Mouse (Mus musculus) limb, embryonic 11.5 days (tissue): ENCODE measurements around the gene Sox14. TPM values are rescaled to one million over a fixed set of nuclear protein-coding genes. Genes with fewer than 3 reads are reported as not detected.

Experiments used
- ATAC-seq: fragments of 200-750 bp; cut with Nextera tagmentation; 2 replicates; pipeline ENCODE4 v1.8.0; 2017; ENCODE audit warnings: low read depth; ENCODE audit not compliant: insufficient number of reproducible peaks, low FRiP score, low TSS enrichment
- DNase-seq: peaks from one replicate; pipeline ENCODE4 v3.0.0-alpha.2; 2015; ENCODE audit warnings: low spot score
- H3K27ac ChIP-seq: fragments of 300-500 bp; sonication (generic); replicated peaks from 2 replicates; pipeline ENCODE4 v1.5.1; 2014; ENCODE audit warnings: low read depth, mild to moderate bottlenecking, low read length
- H3K27me3 ChIP-seq: fragments of 300-500 bp; sonication (generic); 2 replicates; pipeline ENCODE4 v1.6.1; 2014; ENCODE audit warnings: mild to moderate bottlenecking, low read length, mixed read lengths; ENCODE audit not compliant: control insufficient read depth, insufficient read depth
- H3K36me3 ChIP-seq: fragments of 300-500 bp; sonication (generic); 2 replicates; pipeline ENCODE4 v1.6.1; 2014; ENCODE audit warnings: mild to moderate bottlenecking, low read length, moderate library complexity, mixed read lengths; ENCODE audit not compliant: control insufficient read depth, insufficient read depth
- H3K4me1 ChIP-seq: fragments of 300-500 bp; sonication (generic); 2 replicates; pipeline ENCODE4 v1.6.1; 2014; ENCODE audit warnings: low read length, mixed read lengths; ENCODE audit not compliant: control insufficient read depth, insufficient read depth
- H3K4me2 ChIP-seq: fragments of 300-500 bp; sonication (generic); 2 replicates; pipeline ENCODE4 v1.6.1; 2014; ENCODE audit warnings: low read depth, mild to moderate bottlenecking, moderate library complexity; ENCODE audit not compliant: severe bottlenecking
- H3K4me3 ChIP-seq: fragments of 300-500 bp; sonication (generic); 2 replicates; pipeline ENCODE4 v1.5.1; 2014; ENCODE audit warnings: low read depth, low read length
- H3K9ac ChIP-seq: fragments of 300-500 bp; sonication (generic); 2 replicates; pipeline ENCODE4 v1.6.1; 2014; ENCODE audit warnings: mild to moderate bottlenecking, low read length
- H3K9me3 ChIP-seq: fragments of 300-500 bp; sonication (generic); 2 replicates; pipeline ENCODE4 v1.6.1; 2016; ENCODE audit warnings: low read length; ENCODE audit not compliant: control insufficient read depth
- WGBS: fragments of 180-500 bp; shearing (Covaris S2); extraction: QIAGEN DNeasy Blood & Tissue Kit; methylation state at CpG from one replicate; pipeline ENCODE4 v1.1.7; 2014; 5-methylcytosine and 5-hydroxymethylcytosine counted together
- polyA plus RNA-seq: library from polyadenylated mRNA; unstranded; fragments of >200 nt; fragmentation: Nextera tagmentation; extraction: Ambion mirVana; gene quantifications from 2 replicates; pipeline ENCODE4 v1.2.1, GENCODE M21; 2014

Gene Sox14
- polyA plus RNA-seq, 1 experiment from 2014 or later, result 0.20 TPM

DNA sequence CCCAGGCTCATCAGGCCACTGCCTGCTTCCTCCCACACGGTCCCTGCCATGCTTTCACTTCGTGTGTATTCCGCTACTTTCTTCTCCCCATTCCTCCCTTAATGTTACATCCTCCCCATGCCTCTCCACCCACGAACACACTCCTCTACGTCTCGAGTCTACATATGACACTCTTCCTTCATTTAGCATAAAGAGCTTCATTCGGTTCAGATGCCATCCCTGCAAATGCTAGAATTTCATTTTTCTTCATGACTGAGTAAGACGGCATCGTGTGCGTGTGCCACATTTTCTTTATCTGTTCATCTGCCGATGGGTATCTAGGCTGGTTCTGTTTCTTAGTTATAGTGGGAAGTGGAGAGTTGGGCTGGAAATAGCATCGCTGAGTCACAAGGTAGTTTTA is 39.3 kb downstream of the Sox14 start:
- 92% methylated on average over 12 of the region's 12 CpGs for WGBS
- Histone ChIP-seq H3K27me3 (no peaks in the 10 kb centered on the region), H3K4me1 (no peaks in the 10 kb centered on the region), H3K4me3 (no peak overlapping the region), H3K27ac (no peak overlapping the region), H3K9me3 (no peaks in the 10 kb centered on the region), H3K4me2 (no peak overlapping the region), H3K36me3 (no peaks in the 10 kb centered on the region), H3K9ac (no peak overlapping the region)
- DNase-seq (no peak), ATAC-seq (no peak)

DNA sequence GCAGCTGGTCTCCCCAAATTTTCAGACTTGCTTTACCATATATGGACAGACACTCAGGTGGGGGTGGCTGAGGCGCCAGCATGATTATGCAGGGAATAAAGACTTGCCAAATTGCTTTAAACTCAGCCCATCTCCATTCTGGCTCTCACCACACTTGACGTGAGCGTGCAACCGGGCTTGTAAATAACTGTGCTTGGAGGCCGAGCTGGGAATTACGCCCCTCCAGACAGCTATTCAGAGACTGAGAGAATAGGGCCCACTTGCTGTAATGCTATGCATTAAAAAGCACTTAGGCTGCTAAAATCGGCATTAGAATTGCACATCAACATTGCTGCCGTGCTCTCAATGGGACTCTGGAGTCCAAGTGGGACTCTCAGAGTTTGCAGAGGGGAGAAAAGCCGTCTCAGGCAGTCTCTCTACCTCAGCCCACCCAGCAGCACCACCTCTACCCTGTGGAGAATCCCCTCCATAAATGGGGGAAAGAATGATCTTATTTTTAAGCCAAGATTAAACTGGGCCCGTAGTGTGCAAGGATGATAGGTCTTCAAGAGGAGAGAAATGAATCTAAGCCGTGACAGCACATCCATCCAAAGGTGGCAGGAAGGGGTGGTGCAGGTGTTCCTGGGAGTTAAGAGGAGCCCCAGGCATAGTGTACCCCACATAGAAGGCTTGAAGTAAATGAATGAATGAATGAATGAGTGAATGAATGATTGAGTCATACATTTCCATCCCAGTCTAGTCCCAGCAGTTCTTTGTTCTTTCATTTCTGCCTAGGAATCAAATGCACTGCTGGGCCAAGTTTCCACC is 40.1 kb downstream of the Sox14 start:
- DNase-seq (no peak), ATAC-seq (no peak)
- WGBS, result 72% methylated on average over 11 of the region's 11 CpGs
- Histone ChIP-seq H3K27ac (no peak overlapping the region), H3K4me2 (no peak overlapping the region), H3K36me3 (no peaks in the 10 kb centered on the region), H3K4me3 (no peak overlapping the region), H3K4me1 (no peaks in the 10 kb centered on the region), H3K27me3 (no peaks in the 10 kb centered on the region), H3K9me3 (no peaks in the 10 kb centered on the region), H3K9ac (no peak overlapping the region)

Other genes with a start within 250 kb of the Sox14 start
- 19.1 and 22.9 TPM in 2 replicates for gene Dzip1l, start 246.7 kb downstream of the Sox14 start, polyA plus RNA-seq
- gene Cldn18, start 158.9 kb downstream of the Sox14 start, polyA plus RNA-seq, result not detected in 2 replicates